Comparison of ENCODE assay signal across 8 mouse cellular contexts in the genomic region with DNA sequence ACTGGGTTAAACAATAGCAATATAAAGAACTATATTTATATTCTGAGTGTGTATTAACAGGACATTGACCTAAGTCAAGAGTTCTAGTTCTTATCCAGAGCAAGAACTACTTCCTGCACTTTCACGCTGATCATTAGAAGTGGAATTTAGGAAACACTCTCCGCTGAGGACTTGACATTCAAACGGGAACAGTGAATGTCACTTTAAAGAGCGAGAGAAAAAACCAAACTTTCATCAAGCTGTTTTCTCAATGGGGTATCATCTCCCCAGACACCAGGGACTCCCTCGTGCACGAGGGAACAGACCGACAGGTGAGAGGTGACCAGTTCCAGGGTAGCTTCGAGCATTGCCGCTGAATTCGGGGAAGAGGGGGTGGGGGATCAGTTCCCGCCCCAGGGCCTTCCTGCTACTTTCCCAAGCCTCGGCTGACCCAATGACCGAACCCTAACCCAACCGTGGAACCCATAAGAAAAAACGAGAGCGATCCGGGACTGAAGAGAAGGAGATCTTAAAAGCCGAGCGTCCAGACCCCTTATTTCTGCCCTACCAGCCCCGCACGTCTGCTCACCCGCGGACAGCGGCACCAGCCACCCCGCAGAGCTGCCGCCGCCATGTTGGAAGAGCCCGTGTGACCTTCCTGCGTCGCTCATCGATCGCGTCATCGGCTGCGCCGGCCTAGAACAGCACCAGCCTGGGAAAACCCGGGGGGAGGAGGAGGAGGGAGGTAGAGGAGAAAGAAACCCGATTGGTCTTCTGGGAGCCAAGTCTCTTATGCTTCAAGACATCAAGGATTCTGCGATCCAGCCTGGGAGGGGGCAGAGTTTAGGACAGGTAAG. TPM values are rescaled to one million over a fixed set of nuclear protein-coding genes. Genes with fewer than 3 reads are reported as not detected.
A peak's percentile ranks its signal among the peaks of the same experiment; 100 is the strongest.
DNase-seq lines count a peak whose midpoint lies in the region; ATAC-seq lines count a peak whose summit lies in the region.

TSS of gene Timm44 (minus strand) at position 639 of the 836 bp plus-strand sequence.

- H3K4me3 ChIP-seq in intestine, embryonic 14.5 days (ENCODE audit: low read depth, low read length), result peak within 1 kb of the TSS; percentile 84

- H3K4me1 ChIP-seq in intestine, embryonic 14.5 days (replicated peaks; ENCODE audit: control insufficient read depth, insufficient read depth, low read length), result peaks cover 4% of the 10 kb centered on the region; the same call in 1 of the 2 replicates

- peak; percentile 95 for DNase-seq in adrenal gland, adult 18-20 months (ENCODE audit: low spot score in 2 of 2)
- peak; percentile 97 for DNase-seq in embryo, embryonic 11 days
- DNase-seq in gastrocnemius, postnatal 25 days, result peak; percentile 93
- peak; percentile 96 for DNase-seq in intestine, embryonic 14.5 days (ENCODE audit: low spot score)
- DNase-seq in left cerebral cortex, postnatal 14 days (ENCODE audit: low spot score in 2 of 2), result peak; percentile 97 to 98
- DNase-seq in mesoderm, embryonic 11.5 days (ENCODE audit: low read depth, low spot score), result peak; percentile 97
- peak; percentile 96 for DNase-seq in right cerebral cortex, postnatal 36 days (ENCODE audit: low spot score in 2 of 2)
- peak; percentile 94 for DNase-seq in yolk sac, embryonic 10.5 days (ENCODE audit: low spot score)

- WGBS in intestine, embryonic 14.5 days, result under 1% methylated on average over 39 of the region's 39 CpGs

- peak within 1 kb of the TSS; percentile 76 for H3K9ac ChIP-seq in intestine, embryonic 14.5 days (ENCODE audit: low read length)

- H3K27me3 ChIP-seq in intestine, embryonic 14.5 days (replicated peaks; ENCODE audit: control insufficient read depth, insufficient read depth, low read length), result no peaks in the 10 kb centered on the region

- peak within 1 kb of the TSS; percentile 36; the same call in 1 of the 2 replicates for H3K27ac ChIP-seq in intestine, embryonic 14.5 days (ENCODE audit: low read depth)

- intact Hi-C loops in left cerebral cortex, postnatal 14 days (cut with DNase I), result loop anchor here (5.0 kb wide), 1 partner anchor 47 kb away; no protein-coding TSS in a partner anchor

- peak within 1 kb of the TSS; percentile 70 for H3K4me2 ChIP-seq in intestine, embryonic 14.5 days (ENCODE audit: low read length)

- ATAC-seq in intestine, embryonic 14.5 days (replicated peaks; ENCODE audit: low FRiP score, low TSS enrichment, low read depth), result peak; percentile 94

- no peaks in the 10 kb centered on the region for H3K9me3 ChIP-seq in intestine, embryonic 14.5 days (ENCODE audit: control insufficient read depth, low read length)

- peaks cover 34% of the 10 kb centered on the region for H3K36me3 ChIP-seq in intestine, embryonic 14.5 days (ENCODE audit: control insufficient read depth, insufficient read depth, low read length)

RNA-seq across cellular contexts. Expression of gene Timm44, which starts in this region (rescaled TPM):
- total RNA-seq in adrenal gland, adult 18-20 months (2021), result 100 to 1,000 TPM in 1 of 2 experiments, 10 to 100 TPM in 1; 99.4 to 107 TPM
- 10 to 100 TPM; 76.2 to 77.4 TPM for total RNA-seq in gastrocnemius, postnatal 25 days (2021)
- 89.8 and 92.7 TPM in 2 replicates for polyA plus RNA-seq in intestine, embryonic 14.5 days (2014; fragmentation: Nextera tagmentation; extraction: Ambion mirVana)
- total RNA-seq in left cerebral cortex, postnatal 14 days (2021), result 10 to 100 TPM; 59.4 to 65.0 TPM

Comparison
In these comparisons a context has a peak if more than half of its experiments do, and no peak if none do; other contexts are left out.
1. Peak in every context shown above with its lines: DNase-seq, ATAC-seq, H3K4me3 ChIP-seq and H3K27ac ChIP-seq.